Mouse (Mus musculus) C2C12 (cell line): ENCODE measurements around the gene Dnah9. TPM values are rescaled to one million over a fixed set of nuclear protein-coding genes. Genes with fewer than 3 reads are reported as not detected.

Experiments
- H3K27me3 ChIP-seq: one replicate; pipeline ENCODE4 v1.6.1; 2011; ENCODE audit not compliant: control insufficient read depth, insufficient read depth, insufficient read length
- H3K36me3 ChIP-seq: one replicate; pipeline ENCODE4 v1.6.1; 2011; ENCODE audit not compliant: control insufficient read depth, insufficient read depth
- H3K4me3 ChIP-seq: one replicate; pipeline ENCODE4 v1.5.1; 2011; ENCODE audit warnings: mild to moderate bottlenecking, control low read depth; ENCODE audit not compliant: poor library complexity, insufficient read depth, severe bottlenecking
- H3K79me2 ChIP-seq: one replicate; pipeline ENCODE4 v1.6.1; 2011; ENCODE audit not compliant: control insufficient read depth, insufficient read depth
- H3K79me3 ChIP-seq: one replicate; pipeline ENCODE4 v1.6.1; 2011; ENCODE audit warnings: low read depth, control low read depth
- H3ac ChIP-seq: one replicate; pipeline ENCODE3; 2011; ENCODE audit warnings: low read depth; ENCODE audit not compliant: control insufficient read depth, insufficient read length
- CEBPB ChIP-seq: IDR thresholded peaks from one replicate; pipeline ENCODE4 v1.6.1; 2011; ENCODE audit warnings: low read depth, mild to moderate bottlenecking, control low read depth, moderate library complexity
- CTCF ChIP-seq: IDR thresholded peaks from one replicate; pipeline ENCODE4 v1.5.1; 2011; ENCODE audit not compliant: control insufficient read depth, insufficient read depth, insufficient read length
- FOSL1 ChIP-seq: IDR thresholded peaks from one replicate; pipeline ENCODE4 v1.8.0; 2011; ENCODE audit warnings: mild to moderate bottlenecking, low read length; ENCODE audit not compliant: poor library complexity, insufficient read depth, severe bottlenecking
- MAX ChIP-seq: IDR thresholded peaks from one replicate; pipeline ENCODE4 v1.6.1; 2011; ENCODE audit warnings: mild to moderate bottlenecking, control low read depth
- MYOD1 ChIP-seq: IDR thresholded peaks from one replicate; pipeline ENCODE4 v1.6.1; 2011; ENCODE audit warnings: low read depth; ENCODE audit not compliant: control insufficient read depth, insufficient read length
- MYOG ChIP-seq: IDR thresholded peaks from one replicate; pipeline ENCODE4 v1.6.1; 2011; ENCODE audit not compliant: control insufficient read depth, insufficient read length; ENCODE audit errors: extremely low read depth
- USF1 ChIP-seq: IDR thresholded peaks from one replicate; pipeline ENCODE4 v1.6.1; 2011; ENCODE audit warnings: low read depth, mild to moderate bottlenecking, control low read depth, moderate library complexity
- polyA plus RNA-seq: library from polyadenylated mRNA; unstranded; fragments of >200 nt; fragmentation: generic; extraction: Trizol; gene quantifications from one replicate; pipeline ENCODE4 v1.2.1, GENCODE M21; 2012; ENCODE audit warnings: missing spikeins

Gene Dnah9
- polyA plus RNA-seq, 1 experiment: under 0.01 TPM

DNA sequence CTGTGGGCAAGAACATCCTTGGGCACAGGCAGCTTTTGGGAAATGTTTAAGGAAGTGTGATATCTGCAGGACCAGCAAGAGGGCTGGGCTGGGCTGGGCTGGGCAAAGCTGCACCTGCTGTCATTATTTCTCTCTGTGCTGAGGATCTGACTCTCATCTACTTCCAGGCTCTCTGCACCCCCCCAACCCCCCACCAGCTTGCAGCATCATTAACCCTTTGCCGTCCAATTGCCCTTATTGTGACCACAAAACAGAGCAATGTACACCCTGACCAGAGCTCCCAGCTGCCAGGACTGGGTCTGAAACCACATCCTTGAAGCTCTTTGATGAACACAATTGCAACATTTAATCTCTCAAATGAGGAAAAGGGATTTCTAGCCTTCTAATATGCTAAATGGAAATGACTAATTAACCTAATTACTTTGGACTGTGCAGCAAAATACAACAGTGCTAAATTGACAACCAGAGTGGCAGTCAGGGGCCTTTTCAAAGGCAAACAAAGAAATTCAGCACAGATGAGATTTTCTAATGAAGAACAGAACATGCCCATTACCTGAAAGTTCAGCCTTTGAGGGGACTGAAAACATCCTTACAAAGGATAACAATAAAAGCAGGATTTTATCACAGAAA lies 291.1 kb downstream of the Dnah9 start:
- H3K4me3 ChIP-seq: no peak overlapping the region
- no peaks in the 10 kb centered on the region for H3K36me3 ChIP-seq
- TF ChIP-seq MAX (no peak), MYOD1 (no peak), CEBPB (no peak), USF1 (no peak), FOSL1 (no peak), MYOG (no peak), CTCF (no peak)
- H3ac ChIP-seq: no peak overlapping the region
- H3K79me2 ChIP-seq: no peaks in the 10 kb centered on the region
- H3K27me3 ChIP-seq: no peaks in the 10 kb centered on the region
- H3K79me3 ChIP-seq: no peaks in the 10 kb centered on the region

DNA sequence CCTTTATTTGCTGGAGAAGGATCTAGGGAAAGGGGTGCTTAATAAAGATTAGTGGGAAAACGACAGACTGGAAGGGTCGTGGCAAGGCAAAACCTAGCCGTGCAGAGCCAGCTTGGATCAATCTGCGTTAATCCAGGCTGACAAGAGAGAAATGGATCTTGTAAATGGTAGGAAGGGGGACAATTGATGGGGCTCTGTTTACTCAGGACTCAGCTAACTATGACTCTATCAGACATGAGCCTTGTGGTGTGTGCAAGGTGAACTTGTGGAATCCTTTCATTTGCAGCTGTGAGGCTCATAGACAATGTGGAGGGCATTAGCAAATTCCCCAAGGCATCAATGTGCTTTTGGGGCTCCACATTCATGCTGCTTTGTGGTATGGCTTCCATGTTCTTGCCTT lies 306.9 kb downstream of the Dnah9 start:
- Histone ChIP-seq H3K27me3 (peaks cover 8% of the 10 kb centered on the region), H3K4me3 (no peak overlapping the region), H3K79me2 (no peaks in the 10 kb centered on the region), H3K36me3 (no peaks in the 10 kb centered on the region), H3ac (no peak overlapping the region), H3K79me3 (no peaks in the 10 kb centered on the region)
- TF ChIP-seq USF1: no peak
- no peak for TF ChIP-seq FOSL1
- no peak for TF ChIP-seq MYOD1

DNA sequence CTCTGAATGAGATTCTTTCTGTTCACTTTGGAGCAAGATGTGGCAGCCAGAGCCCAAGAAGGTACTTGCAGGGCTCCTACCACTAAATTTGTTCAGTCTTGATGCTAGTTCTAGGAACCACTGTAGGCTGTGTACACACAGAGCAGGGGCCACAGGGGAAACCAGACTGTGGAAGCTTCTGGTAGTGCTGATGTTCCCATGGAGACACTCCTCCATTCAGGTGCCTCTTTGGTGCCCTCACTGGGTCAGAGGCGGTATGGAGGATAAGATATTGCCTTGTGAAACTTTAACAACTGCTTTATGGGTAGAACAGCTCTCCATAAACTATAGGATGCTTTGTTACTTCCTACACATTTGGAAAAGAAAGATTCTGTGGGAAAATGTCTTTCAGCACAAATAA lies 316.3 kb downstream of the Dnah9 start:
- TF ChIP-seq CTCF (no peak), FOSL1 (no peak), MAX (no peak), MYOG (no peak), CEBPB (no peak), MYOD1 (no peak)
- H3K79me2 ChIP-seq: no peaks in the 10 kb centered on the region
- H3K27me3 ChIP-seq: peaks cover 1% of the 10 kb centered on the region
- H3K36me3 ChIP-seq: no peaks in the 10 kb centered on the region
- no peak overlapping the region for H3ac ChIP-seq
- H3K79me3 ChIP-seq: no peaks in the 10 kb centered on the region
- H3K4me3 ChIP-seq: no peak overlapping the region

DNA sequence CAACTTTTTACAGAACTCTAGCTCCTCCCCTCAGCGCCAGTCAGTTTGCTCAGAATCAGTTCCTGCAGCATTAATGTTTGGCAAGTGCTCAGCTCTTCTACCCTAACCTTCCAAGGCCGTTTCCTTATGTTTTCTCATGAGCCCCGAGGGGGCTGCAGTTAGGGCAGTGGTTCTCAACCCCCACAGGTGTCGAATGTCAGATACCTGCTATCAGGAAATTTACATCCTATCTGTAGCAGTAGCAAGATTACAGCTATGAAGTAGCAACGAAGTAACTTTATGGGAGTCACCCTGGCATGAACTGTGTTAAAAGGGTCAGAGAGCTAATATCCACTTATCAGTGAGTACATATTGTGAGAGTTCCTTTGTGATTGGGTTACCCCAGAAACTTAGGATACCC lies 321.9 kb downstream of the Dnah9 start:
- Histone ChIP-seq H3K36me3 (no peaks in the 10 kb centered on the region), H3K79me3 (no peaks in the 10 kb centered on the region), H3K4me3 (no peak overlapping the region), H3K79me2 (no peaks in the 10 kb centered on the region), H3K27me3 (no peaks in the 10 kb centered on the region), H3ac (no peak overlapping the region)
- TF ChIP-seq CTCF (no peak), MAX (no peak), CEBPB (no peak), MYOG (no peak)

DNA sequence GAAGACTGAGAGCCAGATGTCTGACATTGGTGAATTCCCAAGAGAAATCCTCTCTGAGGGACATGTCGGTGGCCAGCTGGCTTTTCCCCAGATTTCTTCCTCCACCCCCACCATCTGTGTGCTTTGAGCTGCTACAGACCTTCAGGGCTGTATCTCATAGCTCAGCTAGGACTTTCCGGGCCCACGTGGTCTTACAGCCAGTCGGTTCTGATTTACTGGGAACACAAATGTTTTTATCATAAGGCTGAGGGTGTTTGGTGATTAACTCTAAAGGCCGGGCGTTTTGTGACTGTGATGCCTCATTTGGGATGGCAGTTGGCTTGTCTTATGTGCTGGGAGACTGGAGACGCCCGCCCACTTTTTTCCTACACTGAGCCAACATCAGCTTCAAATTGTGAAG lies 329.4 kb downstream of the Dnah9 start:
- Histone ChIP-seq H3K27me3 (no peaks in the 10 kb centered on the region), H3K79me2 (no peaks in the 10 kb centered on the region), H3ac (no peak overlapping the region), H3K4me3 (no peak overlapping the region), H3K79me3 (no peaks in the 10 kb centered on the region), H3K36me3 (no peaks in the 10 kb centered on the region)
- TF ChIP-seq CTCF: no peak
- no peak for TF ChIP-seq USF1
- TF ChIP-seq FOSL1: no peak
- no peak for TF ChIP-seq MAX
- TF ChIP-seq MYOD1: no peak
- TF ChIP-seq MYOG: no peak

DNA sequence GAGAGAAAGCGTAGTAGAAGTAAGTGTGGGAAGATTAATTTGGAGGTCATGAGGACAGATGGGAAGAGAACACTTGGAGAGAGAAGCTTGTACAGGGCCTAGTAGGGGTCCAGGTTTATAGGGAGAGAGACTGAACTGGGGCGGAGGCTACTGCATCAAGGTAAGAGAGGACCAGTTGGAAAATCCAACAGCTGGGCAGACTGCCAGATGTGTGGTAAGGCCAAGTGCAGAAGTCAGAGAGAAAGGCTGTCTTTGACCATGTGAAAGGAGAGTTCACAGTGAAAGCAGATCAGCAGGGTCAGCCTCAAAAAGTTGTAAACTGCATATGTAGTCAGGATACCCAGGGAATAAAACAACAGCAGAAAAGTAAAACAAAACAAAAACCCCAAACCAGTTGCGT lies 343.8 kb downstream of the Dnah9 start:
- TF ChIP-seq CEBPB (no peak), USF1 (no peak), MAX (no peak), FOSL1 (no peak), MYOG (no peak), CTCF (no peak), MYOD1 (no peak)
- no peaks in the 10 kb centered on the region for H3K79me3 ChIP-seq
- no peak overlapping the region for H3ac ChIP-seq
- peaks cover 15% of the 10 kb centered on the region for H3K79me2 ChIP-seq
- no peaks in the 10 kb centered on the region for H3K27me3 ChIP-seq
- no peak overlapping the region for H3K4me3 ChIP-seq
- H3K36me3 ChIP-seq: peaks cover 63% of the 10 kb centered on the region
